21 mouse cellular contexts compared by ENCODE assay signal in genomic region chr16:13575306-13575705, GRCm38 (mm10).
DNase-seq lines count a peak whose midpoint lies in the region; ATAC-seq lines count a peak whose summit lies in the region.
"Had no signal": no experiment of that assay in that cellular context is flagged by ENCODE, and none has a peak within 500 bp of the region (broad histone marks: within the 10 kb centered on the region; RNA-seq: fewer than 3 reads in every experiment).

No protein-coding gene starts in this region.

- no peak overlapping the region for H3K27ac ChIP-seq in intestine, embryonic 15.5 days
- H3K27ac ChIP-seq: hindbrain, embryonic 14.5 days; neural tube, embryonic 13.5 days had no signal

- no peaks in the 10 kb centered on the region for H3K27me3 ChIP-seq in intestine, embryonic 15.5 days (replicated peaks)
- H3K27me3 ChIP-seq: CH12.LX; neural tube, embryonic 13.5 days had no signal

- ATAC-seq in intestine, embryonic 15.5 days, result peak; percentile 87
- ATAC-seq in megakaryocyte progenitor cell, adult 5-6 weeks (replicated peaks; ENCODE audit: poor library complexity), result peak; percentile 82
- ATAC-seq: forebrain, embryonic 14.5 days had no signal

- no peak overlapping the region for H3K4me3 ChIP-seq in intestine, embryonic 15.5 days (replicated peaks)
- H3K4me3 ChIP-seq: erythroblast, embryonic 14.5 days; neural tube, embryonic 13.5 days had no signal

- H3K9ac ChIP-seq in intestine, embryonic 15.5 days, result no peak overlapping the region
- H3K9ac ChIP-seq: hindbrain, embryonic 14.5 days; neural tube, embryonic 13.5 days had no signal

- no peak overlapping the region for H3K4me2 ChIP-seq in intestine, embryonic 15.5 days (replicated peaks)
- H3K4me2 ChIP-seq: hindbrain, embryonic 14.5 days; neural tube, embryonic 13.5 days had no signal

- no peaks in the 10 kb centered on the region for H3K4me1 ChIP-seq in intestine, embryonic 15.5 days (replicated peaks)
- H3K4me1 ChIP-seq: neural tube, embryonic 13.5 days had no signal

- WGBS in intestine, embryonic 15.5 days, result 64% methylated on average over 4 of the region's 4 CpGs

- DNase-seq in heart, adult 9 months (ENCODE audit: low spot score in 2 of 2), result peak; percentile 16 to 17
- no peak for DNase-seq in heart, postnatal 25 days (ENCODE audit: low spot score)
- DNase-seq in c-Kit-positive CD71-positive TER-119-positive erythroid progenitor cells, embryonic 14.5 days (ENCODE audit: low spot score), result peak; percentile 34
- no peak for DNase-seq in layer of hippocampus, postnatal 10 days (ENCODE audit: low spot score in 2 of 2)
- DNase-seq in ovary, postnatal 14 days (ENCODE audit: low spot score), result no peak
- no peak for DNase-seq in ovary, postnatal 10 days (ENCODE audit: low spot score)
- DNase-seq: adrenal gland, adult 8-10 months; cerebellum, adult 11-12 months; cerebellum, postnatal 36 days; kidney, adult 18-20 months; kidney, postnatal 14 days; layer of hippocampus, adult 9-11 months; lung, postnatal 14 days; thymus, adult 18-20 months had no signal

- no peaks in the 10 kb centered on the region for H3K36me3 ChIP-seq in intestine, embryonic 15.5 days
- H3K36me3 ChIP-seq: neural tube, embryonic 13.5 days had no signal

- no peaks in the 10 kb centered on the region for H3K9me3 ChIP-seq in intestine, embryonic 15.5 days
- H3K9me3 ChIP-seq: neural tube, embryonic 13.5 days had no signal

- intact Hi-C loops in heart, postnatal 25 days (cut with DNase I), result no loop called here

Comparison
In these comparisons a context has a peak if more than half of its experiments do, and no peak if none do; other contexts are left out.
1. DNase-seq: peak in heart, adult 9 months (2 of 2) and c-Kit-positive CD71-positive TER-119-positive erythroid progenitor cells, embryonic 14.5 days (single experiment); none in heart, postnatal 25 days (single experiment), layer of hippocampus, postnatal 10 days (0 of 2), ovary, postnatal 14 days (single experiment) and ovary, postnatal 10 days (single experiment).